Mouse (Mus musculus) intestine, embryonic 15.5 days (tissue): ENCODE measurements around the gene Picalm. TPM values are rescaled to one million over a fixed set of nuclear protein-coding genes. Genes with fewer than 3 reads are reported as not detected.
"Not testable (repeated sequence)": the region's sequence is repeated elsewhere in the genome, so short reads cannot be mapped to it uniquely, and the experiment has no call there.

Experiments used
- ATAC-seq: fragments of 200-750 bp; cut with Nextera tagmentation; 2 replicates; pipeline ENCODE4 v1.8.0; 2017; ENCODE audit warnings: moderate TSS enrichment, moderate library complexity
- H3K27ac ChIP-seq: fragments of 300-500 bp; sonication (generic); 2 replicates; pipeline ENCODE4 v1.5.1; 2015; ENCODE audit warnings: mild to moderate bottlenecking, inconsistent platforms
- H3K27me3 ChIP-seq: fragments of 300-500 bp; sonication (generic); replicated peaks from 2 replicates; pipeline ENCODE4 v1.6.1; 2015; ENCODE audit warnings: inconsistent platforms
- H3K36me3 ChIP-seq: fragments of 300-500 bp; sonication (generic); 2 replicates; pipeline ENCODE4 v1.6.1; 2015; ENCODE audit warnings: inconsistent platforms
- H3K4me1 ChIP-seq: fragments of 300-500 bp; sonication (generic); replicated peaks from 2 replicates; pipeline ENCODE4 v1.6.1; 2015; ENCODE audit warnings: inconsistent platforms
- H3K4me2 ChIP-seq: fragments of 300-500 bp; sonication (generic); replicated peaks from 2 replicates; pipeline ENCODE4 v1.6.1; 2015; ENCODE audit warnings: mild to moderate bottlenecking, inconsistent platforms
- H3K4me3 ChIP-seq: fragments of 300-500 bp; sonication (generic); replicated peaks from 2 replicates; pipeline ENCODE4 v1.5.1; 2015; ENCODE audit warnings: inconsistent platforms
- H3K9ac ChIP-seq: fragments of 300-500 bp; sonication (generic); 2 replicates; pipeline ENCODE4 v1.6.1; 2015; ENCODE audit warnings: inconsistent platforms
- H3K9me3 ChIP-seq: fragments of 300-500 bp; sonication (generic); 2 replicates; pipeline ENCODE4 v1.6.1; 2016; ENCODE audit warnings: inconsistent platforms
- WGBS: fragments of 180-500 bp; shearing (Covaris S2); methylation state at CpG from one replicate; pipeline ENCODE4 v1.1.7; 2015; 5-methylcytosine and 5-hydroxymethylcytosine counted together
- polyA plus RNA-seq: library from polyadenylated mRNA; unstranded; fragments of >200 nt; fragmentation: Nextera tagmentation; extraction: Ambion mirVana; gene quantifications from 2 replicates; pipeline ENCODE4 v1.2.1, GENCODE M21; 2015

Gene Picalm
- polyA plus RNA-seq, 1 experiment from 2014 or later: 33.3 TPM

- no peaks in the 10 kb centered on the region for H3K27me3 ChIP-seq
- H3K4me3 ChIP-seq: no peak overlapping the region
- no peaks in the 10 kb centered on the region for H3K4me1 ChIP-seq
- H3K4me2 ChIP-seq: no peak overlapping the region
- H3K9me3 ChIP-seq: no peaks in the 10 kb centered on the region
- ATAC-seq: no peak
- H3K27ac ChIP-seq: no peak overlapping the region
- 92% methylated on average over 4 of the region's 4 CpGs for WGBS
- no peak overlapping the region for H3K9ac ChIP-seq
- H3K36me3 ChIP-seq: no peaks in the 10 kb centered on the region
These were observed 98.1 kb downstream of the Picalm start for GRCm38 (mm10) chr7:90228075-90228474.

- H3K9ac ChIP-seq, H3K4me2 ChIP-seq, H3K9me3 ChIP-seq, ATAC-seq, H3K27ac ChIP-seq, H3K4me1 ChIP-seq, H3K4me3 ChIP-seq, H3K36me3 ChIP-seq, H3K27me3 ChIP-seq: not testable (repeated sequence)
These were observed 98.9 kb downstream of the Picalm start for GRCm38 (mm10) chr7:90228884-90229283.

DNA sequence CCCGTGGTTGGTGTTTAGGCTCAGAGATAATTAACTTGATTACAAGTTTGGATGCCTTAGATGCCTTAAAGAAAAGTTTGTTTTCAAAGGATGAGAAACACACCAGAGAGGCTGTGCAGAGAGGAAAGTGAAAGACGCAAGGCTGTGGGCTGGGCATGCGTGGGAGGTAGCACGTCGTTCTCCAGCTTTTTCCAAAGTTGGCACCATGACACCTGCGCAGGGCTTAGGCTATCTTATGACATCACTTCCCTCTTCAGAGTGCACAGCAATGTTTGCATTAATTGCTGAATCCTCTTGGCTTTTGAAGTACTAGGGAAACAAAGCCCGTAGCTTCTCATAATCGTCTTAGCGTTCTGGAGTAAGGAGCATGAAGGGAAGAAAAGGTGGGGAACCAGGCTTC lies 101.4 kb downstream of the Picalm start:
- Histone ChIP-seq H3K4me1 (no peaks in the 10 kb centered on the region), H3K4me3 (no peak overlapping the region), H3K27ac (no peak overlapping the region), H3K9ac (no peak overlapping the region), H3K36me3 (no peaks in the 10 kb centered on the region), H3K9me3 (no peaks in the 10 kb centered on the region), H3K27me3 (no peaks in the 10 kb centered on the region), H3K4me2 (no peak overlapping the region)
- no peak for ATAC-seq
- WGBS: 68% methylated on average over 9 of the region's 9 CpGs

- 60% methylated on average over 4 of the region's 4 CpGs for WGBS
- Histone ChIP-seq H3K9me3 (no peaks in the 10 kb centered on the region), H3K4me1 (no peaks in the 10 kb centered on the region), H3K27ac (no peak overlapping the region), H3K4me3 (no peak overlapping the region), H3K36me3 (no peaks in the 10 kb centered on the region), H3K9ac (no peak overlapping the region), H3K4me2 (no peak overlapping the region), H3K27me3 (no peaks in the 10 kb centered on the region)
- ATAC-seq: no peak
These were observed 103.9 kb downstream of the Picalm start for GRCm38 (mm10) chr7:90233921-90234320.

- no peaks in the 10 kb centered on the region for H3K4me1 ChIP-seq
- no peak overlapping the region for H3K4me2 ChIP-seq
- H3K9ac ChIP-seq: no peak overlapping the region
- no peaks in the 10 kb centered on the region for H3K27me3 ChIP-seq
- H3K27ac ChIP-seq: no peak overlapping the region
- H3K36me3 ChIP-seq: no peaks in the 10 kb centered on the region
- no peak for ATAC-seq
- no peaks in the 10 kb centered on the region for H3K9me3 ChIP-seq
- 64% methylated on average over 4 of the region's 4 CpGs for WGBS
- H3K4me3 ChIP-seq: no peak overlapping the region
These were observed 106.4 kb downstream of the Picalm start for GRCm38 (mm10) chr7:90236289-90236905.

GRCm38 (mm10) chr7:90243151-90243550 lies 113.1 kb downstream of the Picalm start:
- Histone ChIP-seq H3K27me3 (no peaks in the 10 kb centered on the region), H3K4me1 (no peaks in the 10 kb centered on the region), H3K36me3 (no peaks in the 10 kb centered on the region), H3K9me3 (no peaks in the 10 kb centered on the region), H3K4me3 (no peak overlapping the region), H3K4me2 (no peak overlapping the region), H3K9ac (no peak overlapping the region), H3K27ac (no peak overlapping the region)
- ATAC-seq: no peak
- 81% methylated on average over 6 of the region's 6 CpGs for WGBS

GRCm38 (mm10) chr7:90243643-90244042 lies 113.6 kb downstream of the Picalm start:
- H3K4me2 ChIP-seq: no peak overlapping the region
- no peaks in the 10 kb centered on the region for H3K27me3 ChIP-seq
- H3K4me1 ChIP-seq: no peaks in the 10 kb centered on the region
- H3K9ac ChIP-seq: no peak overlapping the region
- no peaks in the 10 kb centered on the region for H3K36me3 ChIP-seq
- H3K4me3 ChIP-seq: no peak overlapping the region
- WGBS: 67% methylated on average over 5 of the region's 5 CpGs
- ATAC-seq: no peak
- no peak overlapping the region for H3K27ac ChIP-seq
- H3K9me3 ChIP-seq: no peaks in the 10 kb centered on the region

DNA sequence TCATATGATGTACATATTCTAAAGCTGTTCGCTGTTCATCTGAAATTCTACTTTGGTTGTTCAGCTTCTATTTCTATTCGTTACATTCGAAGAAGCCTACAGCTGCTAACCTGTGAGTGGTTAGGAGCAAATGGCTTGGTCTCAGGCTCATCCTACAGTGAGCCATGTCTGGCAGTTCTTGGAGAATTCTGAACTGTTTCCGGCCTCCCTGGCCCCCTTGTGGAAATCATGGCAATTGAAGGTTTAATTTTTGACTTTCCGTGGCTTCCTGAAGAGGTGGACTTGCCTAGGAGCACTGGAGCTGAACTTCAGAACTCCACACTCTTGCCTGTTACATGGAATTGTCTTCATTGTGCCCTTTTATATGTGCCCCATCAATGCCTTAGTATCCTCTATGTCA lies 122.9 kb downstream of the Picalm start:
- H3K36me3 ChIP-seq: no peaks in the 10 kb centered on the region
- H3K4me2 ChIP-seq: no peak overlapping the region
- no peak overlapping the region for H3K4me3 ChIP-seq
- H3K4me1 ChIP-seq: no peaks in the 10 kb centered on the region
- no peaks in the 10 kb centered on the region for H3K27me3 ChIP-seq
- no peak overlapping the region for H3K27ac ChIP-seq
- no peak for ATAC-seq
- no peak overlapping the region for H3K9ac ChIP-seq
- WGBS: 72% methylated on average over 5 of the region's 5 CpGs
- H3K9me3 ChIP-seq: no peaks in the 10 kb centered on the region

GRCm38 (mm10) chr7:90258701-90259100 lies 128.7 kb downstream of the Picalm start:
- Histone ChIP-seq H3K27ac (no peak overlapping the region), H3K9me3 (no peaks in the 10 kb centered on the region), H3K27me3 (no peaks in the 10 kb centered on the region), H3K4me2 (no peak overlapping the region), H3K9ac (no peak overlapping the region), H3K36me3 (no peaks in the 10 kb centered on the region), H3K4me1 (no peaks in the 10 kb centered on the region), H3K4me3 (no peak overlapping the region)
- WGBS: 62% methylated on average over 2 of the region's 2 CpGs
- no peak for ATAC-seq

DNA sequence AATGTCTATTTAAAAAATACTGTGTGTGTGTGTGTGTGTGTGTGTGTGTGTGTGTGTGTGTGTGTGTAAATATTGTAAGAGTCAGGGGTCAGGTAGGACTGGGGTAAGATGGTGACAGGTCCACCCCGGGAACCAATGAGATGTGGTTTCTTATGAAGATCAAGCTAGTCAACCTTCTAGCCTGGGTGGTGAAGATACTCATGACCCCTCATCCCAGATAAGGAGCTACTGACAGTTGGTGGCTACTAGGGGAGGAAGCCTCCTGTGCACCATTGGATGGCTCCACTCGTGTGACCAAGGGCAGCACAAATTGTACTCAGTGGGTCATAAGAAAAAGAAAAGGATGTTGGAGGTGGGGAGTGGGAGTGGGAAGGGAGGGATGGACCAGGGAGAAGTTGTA lies 129.9 kb downstream of the Picalm start:
- WGBS: 85% methylated on average over 2 of the region's 2 CpGs
- no peaks in the 10 kb centered on the region for H3K36me3 ChIP-seq
- H3K4me3 ChIP-seq: no peak overlapping the region
- no peak for ATAC-seq
- H3K4me1 ChIP-seq: no peaks in the 10 kb centered on the region
- no peak overlapping the region for H3K27ac ChIP-seq
- H3K9ac ChIP-seq: no peak overlapping the region
- H3K4me2 ChIP-seq: no peak overlapping the region
- H3K9me3 ChIP-seq: no peaks in the 10 kb centered on the region
- H3K27me3 ChIP-seq: no peaks in the 10 kb centered on the region

DNA sequence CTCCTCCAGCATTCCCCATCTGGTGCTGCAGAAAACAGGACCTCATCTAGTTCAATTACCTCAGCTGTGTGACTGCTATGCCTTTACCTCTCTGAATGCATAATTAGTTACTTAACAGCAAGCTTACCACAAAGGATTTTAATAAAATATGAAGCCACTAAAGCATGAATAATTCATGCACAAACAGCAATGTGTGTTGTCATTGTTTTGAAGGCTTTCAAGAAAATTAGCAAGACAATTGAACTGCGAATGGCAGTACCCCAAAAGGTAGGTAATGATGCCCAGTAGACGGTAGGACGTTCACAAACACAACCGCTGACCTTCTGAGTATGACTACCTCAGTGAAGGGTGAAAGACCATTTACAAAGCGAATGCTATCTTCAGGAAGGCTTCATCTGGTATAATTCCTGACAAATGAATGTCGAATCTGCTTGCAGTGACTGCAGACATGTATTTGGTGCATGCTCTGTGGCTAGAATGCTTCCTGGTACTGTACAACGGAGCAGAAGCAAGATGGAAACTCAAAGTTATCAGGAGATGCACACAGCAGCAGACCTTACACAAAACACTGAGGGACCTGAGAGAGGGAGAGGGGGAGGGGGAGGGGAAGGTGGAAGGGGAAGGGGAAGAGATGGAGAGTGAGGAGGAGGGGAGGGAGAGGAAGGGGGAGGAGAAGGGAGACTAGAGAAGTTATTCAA lies 132.0 kb downstream of the Picalm start:
- H3K27me3 ChIP-seq: no peaks in the 10 kb centered on the region
- 34% methylated on average over 7 of the region's 7 CpGs for WGBS
- H3K9ac ChIP-seq: no peak overlapping the region
- H3K9me3 ChIP-seq: no peaks in the 10 kb centered on the region
- no peaks in the 10 kb centered on the region for H3K36me3 ChIP-seq
- no peak overlapping the region for H3K4me2 ChIP-seq
- no peaks in the 10 kb centered on the region for H3K4me1 ChIP-seq
- H3K27ac ChIP-seq: no peak overlapping the region
- no peak for ATAC-seq
- no peak overlapping the region for H3K4me3 ChIP-seq
